Mouse (Mus musculus) kidney, adult 2 months (tissue): ENCODE data around the gene Chrnd.

ENCODE experiments used
- CTCF ChIP-seq: fragments of 200-500 bp; conservative IDR thresholded peaks from 2 replicates; pipeline ENCODE4 v1.5.1; 2011; ENCODE audit warnings: low read depth, mild to moderate bottlenecking, control low read depth, low read length, moderate library complexity, mixed read lengths; ENCODE audit not compliant: insufficient read depth, insufficient read length
- POLR2A ChIP-seq: fragments of 200-500 bp; IDR thresholded peaks from one replicate; pipeline ENCODE4 v1.6.1; 2011; ENCODE audit warnings: low read depth, low read length, control low read depth

- TF ChIP-seq CTCF (no peak), POLR2A (no peak)
Observed at GRCm38 (mm10) chr1:87201848-87202247, 11.4 kb downstream of the Chrnd start.
